ENCODE assay signal across 19 mouse cellular contexts in the genomic region with DNA sequence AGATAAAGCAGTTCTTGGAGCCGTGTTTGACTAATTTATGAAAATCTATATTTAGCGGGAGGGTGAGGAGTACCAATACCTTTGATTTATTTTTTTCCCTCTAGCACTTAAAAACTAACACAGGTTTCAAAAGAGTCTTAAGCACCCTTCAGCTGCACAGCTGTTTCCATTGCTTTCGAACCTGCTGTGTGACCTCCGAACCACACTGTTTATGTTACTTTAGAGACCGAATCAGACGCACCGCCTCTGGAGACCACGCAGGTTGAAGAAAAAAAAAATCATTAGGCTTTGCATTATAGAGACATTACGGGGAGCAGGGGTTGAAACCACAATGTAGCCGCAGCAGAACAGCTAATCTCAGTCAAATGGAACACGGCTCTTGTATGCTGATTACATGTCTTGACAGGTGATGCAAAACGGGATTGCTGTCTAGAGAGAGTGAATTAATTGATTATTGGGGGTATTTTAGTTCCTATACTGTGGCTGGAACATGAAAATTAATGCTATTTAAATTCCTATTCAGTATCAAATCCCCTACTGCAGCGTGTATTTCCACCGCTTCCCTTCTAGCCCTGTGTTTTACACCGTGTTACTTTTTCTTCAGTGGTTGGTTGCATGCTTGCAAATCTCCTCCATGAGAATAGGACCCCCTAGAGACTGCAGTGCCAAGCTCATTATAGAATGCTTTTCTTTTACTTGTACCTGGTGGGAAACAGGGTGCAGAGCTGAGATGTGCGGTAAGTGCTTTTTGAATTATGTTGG.
DNase-seq lines count a peak whose midpoint lies in the region; ATAC-seq lines count a peak whose summit lies in the region.
"Had no signal": no experiment of that assay in that cellular context is flagged by ENCODE, and none has a peak within 500 bp of the region (broad histone marks: within the 10 kb centered on the region; RNA-seq: fewer than 3 reads in every experiment).

No protein-coding gene starts in this region.

- H3K4me2 ChIP-seq in hindbrain, embryonic 14.5 days (replicated peaks), result peak overlapping the region; percentile 2; the same call in 1 of the 2 replicates
- H3K4me2 ChIP-seq in midbrain, embryonic 16.5 days (ENCODE audit: low read length), result peak overlapping the region; percentile 31
- H3K4me2 ChIP-seq: intestine, embryonic 15.5 days; kidney, embryonic 15.5 days; limb, embryonic 15.5 days had no signal

- no peaks in the 10 kb centered on the region for H3K27me3 ChIP-seq in hindbrain, embryonic 14.5 days (ENCODE audit: control insufficient read depth, insufficient read depth, low read length)
- H3K27me3 ChIP-seq in midbrain, embryonic 16.5 days (ENCODE audit: control insufficient read depth, insufficient read depth, low read depth, low read length), result no peaks in the 10 kb centered on the region
- H3K27me3 ChIP-seq: intestine, embryonic 15.5 days; kidney, embryonic 15.5 days; limb, embryonic 15.5 days had no signal

- DNase-seq in heart, adult 11 months, result peak; percentile 34
- DNase-seq in heart, postnatal 25 days (ENCODE audit: low spot score), result no peak
- DNase-seq in embryo, embryonic 10.5 days (ENCODE audit: low spot score), result peak; percentile 40
- no peak for DNase-seq in hindbrain, embryonic 14.5 days (ENCODE audit: low spot score)
- DNase-seq in ovary, postnatal 36 days (ENCODE audit: low spot score), result no peak
- DNase-seq in thymus, adult 18-20 months, result no peak
- DNase-seq in kidney, postnatal 10 days, result no peak
- DNase-seq: cerebellum, adult 11-12 months; gastrocnemius, adult 2 months; heart, postnatal 10 days; liver, postnatal 0 days; lung, postnatal 4 days had no signal

- no peak for ATAC-seq in hindbrain, embryonic 14.5 days (ENCODE audit: low FRiP score)
- peak; percentile 69 for ATAC-seq in midbrain, embryonic 16.5 days
- ATAC-seq: intestine, embryonic 15.5 days; liver, postnatal 0 days had no signal

- H3K9ac ChIP-seq in hindbrain, embryonic 14.5 days, result no peak overlapping the region
- no peak overlapping the region for H3K9ac ChIP-seq in midbrain, embryonic 16.5 days (ENCODE audit: low read depth, low read length)
- H3K9ac ChIP-seq: intestine, embryonic 15.5 days; kidney, embryonic 15.5 days; limb, embryonic 15.5 days; liver, postnatal 0 days had no signal

- H3K27ac ChIP-seq in hindbrain, embryonic 14.5 days, result no peak overlapping the region; the same call in 1 of the 2 replicates
- H3K27ac ChIP-seq in midbrain, embryonic 16.5 days (ENCODE audit: low read length), result no peak overlapping the region
- H3K27ac ChIP-seq: gastrocnemius, adult 2 months; intestine, embryonic 15.5 days; kidney, embryonic 15.5 days; layer of hippocampus, adult 2 months; limb, embryonic 15.5 days had no signal

- intact Hi-C loops in heart, postnatal 25 days (cut with DNase I), result no loop called here

- H3K4me3 ChIP-seq in hindbrain, embryonic 14.5 days (replicated peaks; ENCODE audit: low read length), result no peak overlapping the region
- no peak overlapping the region for H3K4me3 ChIP-seq in midbrain, embryonic 16.5 days (ENCODE audit: low read depth, low read length)
- H3K4me3 ChIP-seq: erythroblast, embryonic 14.5 days; gastrocnemius, adult 2 months; intestine, embryonic 15.5 days; kidney, embryonic 15.5 days; layer of hippocampus, adult 2 months; limb, embryonic 15.5 days had no signal

- 39% methylated on average over 16 of the region's 16 CpGs for WGBS in hindbrain, embryonic 14.5 days
- WGBS in midbrain, embryonic 16.5 days, result 23% methylated on average over 16 of the region's 16 CpGs

- no peaks in the 10 kb centered on the region for H3K9me3 ChIP-seq in hindbrain, embryonic 14.5 days (ENCODE audit: control insufficient read depth, low read length)
- no peaks in the 10 kb centered on the region for H3K9me3 ChIP-seq in midbrain, embryonic 16.5 days (replicated peaks; ENCODE audit: control insufficient read depth, low read length, poor library complexity, severe bottlenecking)
- H3K9me3 ChIP-seq: G1E; intestine, embryonic 15.5 days; kidney, embryonic 15.5 days; limb, embryonic 15.5 days had no signal

- H3K4me1 ChIP-seq in hindbrain, embryonic 14.5 days (replicated peaks; ENCODE audit: control insufficient read depth, insufficient read depth, low read length), result no peaks in the 10 kb centered on the region
- peaks cover 4% of the 10 kb centered on the region; the same call in 1 of the 2 replicates for H3K4me1 ChIP-seq in midbrain, embryonic 16.5 days (ENCODE audit: control insufficient read depth, insufficient read depth, low read length)
- H3K4me1 ChIP-seq: intestine, embryonic 15.5 days; kidney, embryonic 15.5 days; limb, embryonic 15.5 days had no signal

- H3K36me3 ChIP-seq in hindbrain, embryonic 14.5 days (replicated peaks; ENCODE audit: control insufficient read depth, insufficient read depth), result no peaks in the 10 kb centered on the region
- no peaks in the 10 kb centered on the region for H3K36me3 ChIP-seq in midbrain, embryonic 16.5 days (ENCODE audit: control insufficient read depth, insufficient read depth, low read length)
- H3K36me3 ChIP-seq: G1E; intestine, embryonic 15.5 days; kidney, embryonic 15.5 days; limb, embryonic 15.5 days had no signal

Comparison
In these comparisons a context has a peak if more than half of its experiments do, and no peak if none do; other contexts are left out.
1. DNase-seq: peak in heart, adult 11 months (single experiment) and embryo, embryonic 10.5 days (single experiment); none in heart, postnatal 25 days (single experiment), hindbrain, embryonic 14.5 days (single experiment), ovary, postnatal 36 days (single experiment), thymus, adult 18-20 months (0 of 2) and kidney, postnatal 10 days (single experiment).